Mouse (Mus musculus) adipocyte (in vitro differentiated cells): ENCODE measurements around the gene Gprc5d.

Experiments used
- DNase-seq: peaks from one replicate; pipeline ENCODE4 v3.0.0-alpha.2; 2016; ENCODE audit warnings: low spot score

Gprc5d gene

GRCm38 (mm10) chr6:135118183-135118582, at the start of gene Gprc5d:
TSS of gene Gprc5d (minus strand) at chr6:135118283.
- DNase-seq, result no peak

DNA sequence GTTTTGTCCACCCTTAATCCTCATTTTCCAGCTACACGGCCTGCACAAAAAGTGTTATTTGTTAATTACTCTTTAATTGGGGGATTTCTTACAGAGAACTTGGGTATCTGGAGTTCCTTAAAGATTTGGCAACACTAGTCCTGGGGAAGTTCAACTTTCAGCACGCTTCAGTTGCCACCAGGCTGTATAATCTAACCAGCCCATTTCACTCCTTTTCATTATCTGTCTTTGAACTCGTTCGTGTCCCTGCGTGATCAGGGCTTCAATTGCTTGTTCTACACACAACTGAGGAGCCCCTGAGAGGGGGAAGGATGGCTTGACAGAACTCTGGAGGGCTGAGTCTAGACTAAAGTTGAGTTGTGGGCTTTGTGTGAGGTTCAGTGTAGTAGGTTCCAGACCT, 48.6 kb upstream of the Gprc5d start:
- no peak for DNase-seq

- DNase-seq, result no peak
Measured at GRCm38 (mm10) chr6:135166262-135166661, 48.2 kb upstream of the Gprc5d start.

GRCm38 (mm10) chr6:135165706-135166105, 47.6 kb upstream of the Gprc5d start:
- DNase-seq, result no peak

- peak; percentile 33 for DNase-seq
Measured at GRCm38 (mm10) chr6:135165191-135165590, 47.1 kb upstream of the Gprc5d start.

DNA sequence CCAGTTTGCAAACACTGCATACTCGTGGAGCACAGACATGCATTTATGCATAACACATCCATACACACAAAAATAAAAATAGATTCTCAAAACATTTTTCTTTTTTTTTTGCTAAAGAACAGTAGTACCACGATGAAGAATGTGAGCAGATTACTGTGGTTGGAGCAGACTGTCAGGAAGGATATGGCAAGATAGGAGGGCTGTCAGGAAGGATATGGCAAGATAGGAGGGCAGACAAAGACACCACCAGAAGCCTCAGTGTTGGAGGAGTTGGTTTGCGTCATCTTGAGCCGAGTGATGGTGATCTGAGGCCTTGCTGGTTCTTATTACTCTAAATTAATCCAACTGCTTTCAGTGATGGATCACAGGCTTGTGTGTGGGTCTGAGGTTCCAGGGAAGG, 44.8 kb upstream of the Gprc5d start:
- no peak for DNase-seq

- peak; percentile 48 for DNase-seq
Measured at GRCm38 (mm10) chr6:135162311-135162710, 44.2 kb upstream of the Gprc5d start.

GRCm38 (mm10) chr6:135161356-135161755, 43.3 kb upstream of the Gprc5d start:
- peak; percentile 71 for DNase-seq

DNA sequence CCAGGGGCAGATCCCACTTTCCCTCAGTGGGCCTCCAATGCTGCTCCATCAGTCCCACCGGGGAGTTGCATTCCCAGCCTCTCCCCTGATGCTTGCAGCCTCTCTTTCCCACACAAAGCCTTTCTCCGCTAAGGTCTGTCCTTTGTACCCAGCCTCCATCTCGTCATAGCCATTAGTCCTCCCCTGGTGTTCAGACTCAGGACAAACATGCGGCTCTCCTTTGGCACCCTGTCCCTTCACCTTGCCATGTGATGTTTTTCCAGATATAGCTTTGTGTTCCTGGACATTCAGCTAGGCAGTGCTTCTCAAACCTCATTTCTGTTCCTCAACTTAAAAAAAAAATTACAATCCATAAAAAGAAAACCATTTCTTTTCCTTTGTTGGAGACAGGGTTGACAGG, 40.4 kb upstream of the Gprc5d start:
- no peak for DNase-seq

DNA sequence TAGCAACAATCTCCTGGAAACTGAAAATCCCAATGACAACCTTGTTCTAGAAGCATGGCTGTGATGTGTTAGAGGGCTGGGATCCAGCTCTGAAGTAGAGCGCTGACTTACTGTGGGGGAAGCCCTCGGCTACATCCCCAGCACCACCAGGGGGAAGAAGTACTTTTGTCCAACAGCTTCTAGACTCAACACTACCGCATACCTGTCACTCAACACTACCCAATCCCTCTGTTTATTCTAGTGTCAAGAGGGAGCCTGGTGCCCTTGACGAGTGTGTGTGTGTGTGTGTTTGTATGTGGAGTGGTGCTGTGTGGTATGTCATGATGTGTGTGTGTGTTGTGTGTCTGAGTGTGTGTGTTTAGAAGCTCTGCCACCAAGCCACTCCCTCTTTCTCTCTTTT, 39.4 kb upstream of the Gprc5d start:
- DNase-seq, result no peak

DNA sequence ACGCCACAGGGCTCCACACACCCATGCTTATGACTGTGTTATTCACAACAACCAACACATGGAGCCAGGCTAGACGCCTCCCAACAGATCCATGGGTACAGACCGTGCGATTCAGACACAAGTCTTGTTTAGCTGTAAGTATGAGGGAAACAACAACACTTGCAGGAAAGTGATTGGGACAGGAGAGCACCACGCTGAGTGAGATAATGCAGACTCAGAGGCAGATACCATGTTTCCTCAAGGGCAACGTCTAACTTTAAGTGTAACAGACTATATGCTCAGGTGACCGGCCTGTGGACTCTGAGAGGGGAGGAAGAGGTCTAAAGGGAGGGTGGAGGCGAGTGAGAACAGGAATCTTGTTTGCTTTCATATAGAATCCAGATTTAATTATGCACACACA, 38.5 kb upstream of the Gprc5d start:
- no peak for DNase-seq

GRCm38 (mm10) chr6:135153719-135154118, 35.6 kb upstream of the Gprc5d start:
- no peak for DNase-seq

GRCm38 (mm10) chr6:135150311-135150710, 32.2 kb upstream of the Gprc5d start:
- DNase-seq, result no peak

DNA sequence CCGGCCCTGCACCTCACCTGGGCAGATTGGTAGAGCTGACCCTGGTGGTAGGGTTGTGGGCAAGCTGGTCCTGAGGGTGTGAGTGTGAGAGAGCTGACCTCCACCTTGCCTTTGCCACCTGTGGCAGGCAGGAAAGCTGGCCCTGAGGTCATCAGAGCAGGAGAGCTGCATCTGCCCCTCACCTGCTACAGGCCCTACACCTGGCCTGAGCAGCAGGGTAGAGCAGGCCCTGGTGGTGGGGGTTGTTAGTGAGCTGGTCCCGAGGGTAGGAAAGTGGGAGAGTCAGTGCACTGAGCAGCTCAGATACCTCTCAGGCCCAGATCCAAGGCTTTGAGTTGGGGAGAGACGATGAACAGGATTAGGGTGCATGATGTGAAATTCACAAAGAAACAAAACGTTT, 31.6 kb upstream of the Gprc5d start:
- no peak for DNase-seq

GRCm38 (mm10) chr6:135149175-135149574, 31.1 kb upstream of the Gprc5d start:
- DNase-seq, result no peak

DNA sequence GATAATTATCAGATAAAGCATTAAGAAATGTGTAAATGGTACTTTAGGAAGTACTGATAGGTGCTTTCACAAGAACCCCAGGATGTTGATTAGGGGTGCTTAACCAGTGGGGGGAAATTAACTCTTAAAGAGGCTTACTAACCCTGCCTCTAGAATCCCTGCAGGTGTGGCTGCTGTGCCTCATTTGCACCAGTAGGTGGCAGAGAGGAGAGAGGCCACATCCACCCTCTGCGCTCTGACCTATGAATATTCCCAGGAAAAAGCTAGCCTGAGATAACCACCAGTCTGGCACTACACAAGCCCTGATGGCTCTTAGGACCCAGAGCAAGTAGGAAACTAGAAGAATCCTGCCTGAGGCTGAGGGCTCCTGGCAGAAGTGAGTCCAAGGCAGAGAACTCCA, 30.4 kb upstream of the Gprc5d start:
- DNase-seq, result peak; percentile 26

GRCm38 (mm10) chr6:135145976-135146375, 27.9 kb upstream of the Gprc5d start:
- no peak for DNase-seq

- DNase-seq, result peak; percentile 76
Measured at GRCm38 (mm10) chr6:135144516-135144915, 26.4 kb upstream of the Gprc5d start.

GRCm38 (mm10) chr6:135143151-135143550, 25.1 kb upstream of the Gprc5d start:
- DNase-seq, result no peak

- no peak for DNase-seq
Measured at GRCm38 (mm10) chr6:135141451-135142147, 23.5 kb upstream of the Gprc5d start.

- no peak for DNase-seq
Measured at GRCm38 (mm10) chr6:135138746-135139145, 20.7 kb upstream of the Gprc5d start.

DNA sequence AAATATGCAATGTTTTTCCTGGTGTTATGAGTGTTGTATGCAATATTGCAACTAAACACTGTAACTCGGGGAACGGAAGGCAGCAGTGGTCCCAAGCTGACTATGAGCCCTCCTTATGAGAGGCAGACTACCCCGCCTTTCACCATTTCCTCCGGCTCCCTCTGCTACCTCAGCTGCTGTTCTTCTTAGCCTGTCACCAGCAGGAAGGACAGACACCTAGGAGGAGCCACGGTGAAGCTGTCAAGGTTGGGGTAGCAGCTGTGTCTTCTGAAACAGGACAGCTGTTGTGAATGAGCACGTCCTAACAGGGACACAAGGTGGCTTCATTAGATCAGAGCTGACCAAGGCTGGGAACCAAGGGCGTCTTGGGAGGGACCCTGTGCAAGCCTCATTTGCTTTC, 20.1 kb upstream of the Gprc5d start:
- no peak for DNase-seq

GRCm38 (mm10) chr6:135137736-135138135, 19.7 kb upstream of the Gprc5d start:
- no peak for DNase-seq

DNA sequence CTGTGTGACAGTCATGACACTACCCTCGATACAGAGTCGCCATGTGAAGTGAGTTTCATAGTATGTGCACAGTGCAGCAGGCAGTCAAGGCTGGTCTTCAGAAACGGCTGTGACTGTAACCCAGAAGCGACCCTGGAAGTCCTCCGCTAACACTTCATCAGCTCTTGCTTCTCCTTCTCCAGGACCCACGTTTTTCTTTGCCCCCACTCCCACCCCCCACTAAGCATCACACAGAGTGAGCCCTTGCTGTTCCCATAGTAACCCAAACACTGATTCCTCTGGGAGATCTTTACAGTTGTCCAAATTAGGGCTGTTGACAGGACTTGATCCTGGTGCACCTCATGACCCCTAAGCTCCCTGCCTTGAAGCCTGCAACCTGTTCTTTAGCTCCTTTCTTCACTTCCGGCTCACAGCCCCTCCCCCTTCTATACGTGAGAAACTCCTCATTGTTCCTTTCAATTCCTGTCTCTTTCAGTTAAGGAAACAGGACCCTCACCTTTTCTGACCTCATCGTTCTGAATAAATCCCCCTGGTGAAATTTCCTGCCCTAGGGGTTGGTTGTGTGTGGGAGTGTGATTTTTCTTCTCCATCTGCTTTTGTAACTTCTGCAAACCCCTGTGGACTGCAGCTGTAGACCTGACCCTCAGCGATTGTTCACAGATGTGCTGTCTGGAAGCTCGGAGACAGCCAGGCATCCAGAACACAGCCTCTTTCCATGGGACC, 18.5 kb upstream of the Gprc5d start:
- no peak for DNase-seq
